Mouse (Mus musculus) limb, embryonic 14.5 days (tissue): ENCODE results near the gene Foxl2. TPM values are rescaled to one million over a fixed set of nuclear protein-coding genes. Genes with fewer than 3 reads are reported as not detected.

ENCODE experiments used
- ATAC-seq: fragments of 200-750 bp; cut with Nextera tagmentation; 2 replicates; pipeline ENCODE4 v1.8.0; 2017; ENCODE audit warnings: low read depth, moderate number of reproducible peaks, moderate TSS enrichment; ENCODE audit not compliant: low FRiP score
- DNase-seq: peaks from one replicate; pipeline ENCODE4 v3.0.0-alpha.2; 2015; ENCODE audit warnings: low spot score
- H3K27ac ChIP-seq: fragments of 300-500 bp; sonication (generic); replicated peaks from 2 replicates; pipeline ENCODE4 v1.5.1; 2014; ENCODE audit warnings: low read depth, mild to moderate bottlenecking, low read length, moderate library complexity, mixed read lengths
- H3K27me3 ChIP-seq: fragments of 300-500 bp; sonication (generic); 2 replicates; pipeline ENCODE4 v1.6.1; 2014; ENCODE audit warnings: low read length, mixed read lengths; ENCODE audit not compliant: control insufficient read depth, insufficient read depth
- H3K36me3 ChIP-seq: fragments of 300-500 bp; sonication (generic); 2 replicates; pipeline ENCODE4 v1.6.1; 2014; ENCODE audit warnings: mild to moderate bottlenecking, low read length, moderate library complexity, mixed read lengths; ENCODE audit not compliant: control insufficient read depth, insufficient read depth
- H3K4me1 ChIP-seq: fragments of 300-500 bp; sonication (generic); 2 replicates; pipeline ENCODE4 v1.6.1; 2014; ENCODE audit warnings: antibody characterized with exemption, low read length, mixed read lengths; ENCODE audit not compliant: control insufficient read depth, insufficient read depth
- H3K4me2 ChIP-seq: fragments of 300-500 bp; sonication (generic); replicated peaks from 2 replicates; pipeline ENCODE4 v1.6.1; 2014; ENCODE audit warnings: low read depth, mild to moderate bottlenecking, low read length, moderate library complexity; ENCODE audit not compliant: severe bottlenecking
- H3K4me3 ChIP-seq: fragments of 300-500 bp; sonication (generic); replicated peaks from 2 replicates; pipeline ENCODE4 v1.5.1; 2014; ENCODE audit warnings: low read length
- H3K9ac ChIP-seq: fragments of 300-500 bp; sonication (generic); 2 replicates; pipeline ENCODE4 v1.6.1; 2014; ENCODE audit warnings: mild to moderate bottlenecking, low read depth, low read length, moderate library complexity; ENCODE audit not compliant: severe bottlenecking
- H3K9me3 ChIP-seq: fragments of 300-500 bp; sonication (generic); 2 replicates; pipeline ENCODE4 v1.6.1; 2016; ENCODE audit warnings: low read length; ENCODE audit not compliant: control insufficient read depth
- POLR2A ChIP-seq: fragments of 200-500 bp; IDR thresholded peaks from 2 replicates; pipeline ENCODE4 v1.8.0; 2012; ENCODE audit warnings: inconsistent platforms, mild to moderate bottlenecking, moderate library complexity, borderline replicate concordance; ENCODE audit not compliant: insufficient read depth, insufficient read length; ENCODE audit errors: extremely low read depth
- WGBS: fragments of 180-500 bp; shearing (Covaris S2); extraction: QIAGEN DNeasy Blood & Tissue Kit; methylation state at CpG from one replicate; pipeline ENCODE4 v1.1.7; 2014; 5-methylcytosine and 5-hydroxymethylcytosine counted together
- polyA plus RNA-seq, 2 experiments: library from polyadenylated mRNA; depleted of rRNA in 1 of 2; stranded (reverse) in 1 of 2; unstranded in 1 of 2; fragments of >200 nt; fragmentation: Nextera tagmentation in 1 of 2; extraction: Ambion mirVana in 1 of 2; gene quantifications; 2 replicates each; pipeline versions ENCODE4 v1.2.1 to v1.2.3; 2012 to 2014

The Foxl2 gene
- polyA plus RNA-seq, 2 experiments = 0.08 TPM; not detected in 1

DNA sequence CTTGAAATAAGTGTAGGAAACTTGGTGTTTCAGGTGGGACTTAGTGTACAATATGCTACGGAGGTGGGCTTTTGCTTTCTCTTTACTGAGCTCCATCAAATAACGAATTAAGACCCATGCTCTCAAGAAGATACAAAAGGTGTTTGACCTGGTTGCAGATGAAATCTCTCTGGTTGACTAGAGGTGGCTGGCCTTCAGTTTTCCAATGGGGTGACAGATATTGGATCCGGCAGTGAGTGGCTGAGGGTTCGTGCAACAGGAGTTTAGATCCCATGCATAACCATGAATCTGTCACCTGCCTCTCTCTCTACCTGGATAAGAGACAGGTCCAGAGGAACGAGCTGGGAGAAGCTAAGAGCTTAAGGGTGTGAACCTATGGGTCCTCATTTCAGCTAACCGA lies 3.5 kb downstream of the Foxl2 start:
- no peak for TF ChIP-seq POLR2A
- no peak for ATAC-seq
- peaks cover 96% of the 10 kb centered on the region for H3K27me3 ChIP-seq
- H3K27ac ChIP-seq = no peak overlapping the region
- 4% methylated on average over 6 of the region's 6 CpGs for WGBS
- H3K36me3 ChIP-seq = no peaks in the 10 kb centered on the region
- H3K4me2 ChIP-seq = no peak overlapping the region
- no peak overlapping the region for H3K4me3 ChIP-seq
- peaks cover 14% of the 10 kb centered on the region for H3K4me1 ChIP-seq
- H3K9ac ChIP-seq = no peak overlapping the region
- no peak for DNase-seq
- H3K9me3 ChIP-seq = no peaks in the 10 kb centered on the region

GRCm38 (mm10) chr9:98959851-98960250 lies 4.8 kb downstream of the Foxl2 start:
- peaks cover 12% of the 10 kb centered on the region; the same call in 1 of the 2 replicates for H3K4me1 ChIP-seq
- no peak overlapping the region for H3K4me3 ChIP-seq
- TF ChIP-seq POLR2A = no peak
- no peak overlapping the region for H3K27ac ChIP-seq
- H3K27me3 ChIP-seq = peaks cover 93% of the 10 kb centered on the region
- no peak for ATAC-seq
- WGBS = 26% methylated on average over 3 of the region's 3 CpGs
- DNase-seq = no peak
- H3K36me3 ChIP-seq = no peaks in the 10 kb centered on the region
- H3K9ac ChIP-seq = no peak overlapping the region
- no peak overlapping the region for H3K4me2 ChIP-seq
- H3K9me3 ChIP-seq = no peaks in the 10 kb centered on the region

DNA sequence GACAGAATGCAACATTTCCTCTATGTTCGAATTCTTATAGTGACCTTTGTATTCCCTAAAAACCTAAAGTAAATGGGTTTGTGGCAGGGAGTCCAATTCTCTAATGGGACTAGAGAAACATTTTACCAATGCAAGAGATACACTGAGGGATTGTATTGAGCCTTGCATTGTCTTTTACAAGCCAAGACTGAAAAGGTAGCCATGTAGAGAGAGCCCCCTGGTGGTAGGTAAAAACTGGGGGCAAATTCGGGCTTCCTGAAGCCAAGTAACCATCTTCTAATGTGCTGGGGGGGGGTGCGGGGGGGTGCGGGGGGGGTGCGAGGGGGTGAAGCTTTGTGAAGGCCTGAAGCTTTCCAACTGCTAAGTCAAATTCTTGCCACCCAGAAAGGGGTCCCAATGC lies 5.3 kb downstream of the Foxl2 start:
- Histone ChIP-seq H3K36me3 (no peaks in the 10 kb centered on the region), H3K27ac (no peak overlapping the region), H3K9ac (no peak overlapping the region), H3K27me3 (peaks cover 96% of the 10 kb centered on the region), H3K4me3 (no peak overlapping the region), H3K4me2 (no peak overlapping the region), H3K9me3 (no peaks in the 10 kb centered on the region), H3K4me1 (peaks cover 12% of the 10 kb centered on the region; the same call in 1 of the 2 replicates)
- DNase-seq = no peak
- ATAC-seq = no peak
- TF ChIP-seq POLR2A = no peak
- WGBS = 37% methylated on average over 2 of the region's 5 CpGs

GRCm38 (mm10) chr9:98961591-98962477 lies 6.7 kb downstream of the Foxl2 start:
- Histone ChIP-seq H3K4me3 (no peak overlapping the region), H3K9ac (no peak overlapping the region), H3K27me3 (peaks cover 87% of the 10 kb centered on the region), H3K4me1 (no peaks in the 10 kb centered on the region), H3K27ac (no peak overlapping the region), H3K36me3 (no peaks in the 10 kb centered on the region), H3K9me3 (no peaks in the 10 kb centered on the region), H3K4me2 (no peak overlapping the region)
- ATAC-seq (no peak), DNase-seq (no peak)
- no peak for TF ChIP-seq POLR2A
- WGBS = 5% methylated on average over 22 of the region's 22 CpGs

DNA sequence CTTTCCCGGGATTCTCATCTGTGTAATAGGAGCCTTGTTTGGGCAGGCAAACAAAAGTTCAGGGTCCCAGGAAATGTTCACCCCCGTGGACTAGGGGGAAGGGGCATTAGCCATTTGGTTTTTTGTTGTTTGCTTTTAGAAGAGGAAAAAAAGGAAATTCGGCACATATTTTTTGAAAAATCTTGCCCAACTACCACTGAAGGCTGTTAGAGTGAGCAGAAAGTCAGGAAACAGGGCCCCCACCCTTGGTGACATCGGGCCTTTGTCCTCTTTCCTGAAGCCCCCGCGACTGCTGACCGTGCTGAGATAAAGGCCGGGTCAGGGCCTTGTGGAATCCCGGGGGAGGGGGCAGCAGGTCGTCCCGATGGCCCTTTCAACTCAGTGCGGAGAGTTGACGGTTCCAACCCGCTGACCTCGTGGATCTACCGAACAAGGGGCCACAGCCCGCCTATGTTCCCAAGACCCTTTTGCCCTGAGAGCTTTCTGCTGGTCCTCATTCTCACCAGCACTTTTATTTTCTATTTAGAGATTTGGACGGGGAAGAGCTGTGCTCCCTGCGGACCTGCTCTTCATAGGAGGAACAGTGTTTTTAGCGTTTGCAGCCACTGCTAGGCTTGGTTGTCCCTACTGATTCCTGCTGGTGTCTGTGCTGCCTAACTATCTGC lies 7.5 kb downstream of the Foxl2 start:
- H3K4me2 ChIP-seq = no peak overlapping the region
- H3K27ac ChIP-seq = no peak overlapping the region
- WGBS = 1% methylated on average over 20 of the region's 20 CpGs
- no peaks in the 10 kb centered on the region for H3K4me1 ChIP-seq
- H3K36me3 ChIP-seq = no peaks in the 10 kb centered on the region
- peaks cover 87% of the 10 kb centered on the region for H3K27me3 ChIP-seq
- H3K9ac ChIP-seq = no peak overlapping the region
- TF ChIP-seq POLR2A = no peak
- no peak for DNase-seq
- H3K9me3 ChIP-seq = no peaks in the 10 kb centered on the region
- no peak overlapping the region for H3K4me3 ChIP-seq
- no peak for ATAC-seq
